Mouse (Mus musculus) limb, embryonic 13.5 days (tissue): ENCODE measurements around the gene Tmem102. TPM values are rescaled to one million over a fixed set of nuclear protein-coding genes. Genes with fewer than 3 reads are reported as not detected.

Experiments
- ATAC-seq: fragments of 200-750 bp; cut with Nextera tagmentation; 2 replicates; pipeline ENCODE4 v1.8.0; 2017; ENCODE audit warnings: low read depth, moderate number of reproducible peaks, moderate TSS enrichment; ENCODE audit not compliant: low FRiP score
- H3K27ac ChIP-seq: fragments of 300-500 bp; sonication (generic); 2 replicates; pipeline ENCODE4 v1.5.1; 2015; ENCODE audit warnings: inconsistent platforms, mild to moderate bottlenecking, moderate library complexity
- H3K27me3 ChIP-seq: fragments of 300-500 bp; sonication (generic); 2 replicates; pipeline ENCODE4 v1.6.1; 2015; ENCODE audit warnings: mild to moderate bottlenecking, inconsistent platforms
- H3K36me3 ChIP-seq: fragments of 300-500 bp; sonication (generic); 2 replicates; pipeline ENCODE4 v1.6.1; 2015; ENCODE audit warnings: inconsistent platforms, mild to moderate bottlenecking, moderate library complexity
- H3K4me1 ChIP-seq: fragments of 300-500 bp; sonication (generic); 2 replicates; pipeline ENCODE4 v1.6.1; 2015; ENCODE audit warnings: inconsistent platforms
- H3K4me2 ChIP-seq: fragments of 300-500 bp; sonication (generic); replicated peaks from 2 replicates; pipeline ENCODE4 v1.6.1; 2015; ENCODE audit warnings: inconsistent platforms, mild to moderate bottlenecking, moderate library complexity
- H3K4me3 ChIP-seq: fragments of 300-500 bp; sonication (generic); 2 replicates; pipeline ENCODE4 v1.5.1; 2015; ENCODE audit warnings: moderate library complexity, mild to moderate bottlenecking, inconsistent platforms
- H3K9ac ChIP-seq: fragments of 300-500 bp; sonication (generic); 2 replicates; pipeline ENCODE4 v1.6.1; 2015; ENCODE audit warnings: mild to moderate bottlenecking, inconsistent platforms
- H3K9me3 ChIP-seq: fragments of 300-500 bp; sonication (generic); 2 replicates; pipeline ENCODE4 v1.6.1; 2016; ENCODE audit warnings: inconsistent platforms
- WGBS: fragments of 180-500 bp; shearing (Covaris S2); methylation state at CpG from one replicate; pipeline ENCODE4 v1.1.7; 2015; 5-methylcytosine and 5-hydroxymethylcytosine counted together
- polyA plus RNA-seq: library from polyadenylated mRNA; unstranded; fragments of >200 nt; fragmentation: Nextera tagmentation; extraction: Ambion mirVana; gene quantifications from 2 replicates; pipeline ENCODE4 v1.2.1, GENCODE M21; 2015

Gene Tmem102
- polyA plus RNA-seq, 1 experiment from 2014 or later = 2.6 TPM

DNA sequence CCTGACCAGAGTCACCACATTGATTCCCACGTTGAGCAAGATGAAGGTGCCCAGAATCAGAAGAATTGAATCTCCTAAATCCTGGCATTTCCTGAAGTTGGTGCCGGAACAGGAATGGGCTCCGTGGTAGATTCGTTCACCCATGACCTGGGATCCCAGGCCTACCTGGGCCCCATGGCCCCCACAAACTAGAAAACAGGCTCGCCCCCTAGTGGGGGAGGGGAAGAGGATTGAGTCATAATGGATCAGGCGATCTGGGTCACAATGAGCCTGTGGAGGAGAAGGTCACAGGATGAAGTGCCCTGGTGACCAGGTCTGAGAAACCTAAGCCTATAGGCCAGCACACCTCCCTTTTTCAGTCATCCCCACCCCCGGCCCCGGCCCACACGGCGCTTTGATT lies 9.7 kb upstream of the Tmem102 start, which contains the start of gene Gm39566:
Gene Gm39566, minus strand, starts transcription at position 144 of the 400 bp plus-strand sequence.
- no peaks in the 10 kb centered on the region for H3K36me3 ChIP-seq
- H3K4me3 ChIP-seq = no peak within 1 kb of the TSS
- H3K4me1 ChIP-seq = no peaks in the 10 kb centered on the region
- H3K27ac ChIP-seq = no peak within 1 kb of the TSS
- peaks cover 19% of the 10 kb centered on the region; the same call in 1 of the 2 replicates for H3K9me3 ChIP-seq
- H3K27me3 ChIP-seq = no peaks in the 10 kb centered on the region
- ATAC-seq = no peak
- no peak within 1 kb of the TSS for H3K9ac ChIP-seq
- 62% methylated on average over 10 of the region's 10 CpGs for WGBS
- no peak within 1 kb of the TSS for H3K4me2 ChIP-seq

DNA sequence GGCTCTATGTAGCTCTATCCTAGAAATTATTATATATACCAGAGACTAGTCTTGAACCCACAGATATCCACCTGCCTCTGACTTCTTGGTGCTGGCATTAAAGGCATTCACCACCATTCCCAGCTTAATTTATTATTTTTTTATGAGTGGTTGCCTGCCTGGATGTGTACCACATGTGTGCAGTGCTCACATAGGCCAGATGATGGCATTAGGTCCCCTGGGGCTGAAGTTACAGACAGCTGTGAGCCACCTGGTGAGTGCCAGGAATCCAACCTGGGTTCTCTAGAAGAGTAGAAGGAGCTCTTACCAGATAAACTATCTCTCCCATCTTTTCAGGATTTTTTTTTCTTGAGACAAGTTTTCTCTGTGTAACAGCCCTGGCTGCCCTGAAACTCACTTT lies 4.9 kb upstream of the Tmem102 start:
- no peaks in the 10 kb centered on the region for H3K36me3 ChIP-seq
- no peak overlapping the region for H3K4me3 ChIP-seq
- H3K9ac ChIP-seq = no peak overlapping the region
- no peaks in the 10 kb centered on the region for H3K9me3 ChIP-seq
- H3K4me2 ChIP-seq = no peak overlapping the region
- peaks cover 29% of the 10 kb centered on the region for H3K27me3 ChIP-seq
- no peak overlapping the region for H3K27ac ChIP-seq
- no peak for ATAC-seq
- H3K4me1 ChIP-seq = no peaks in the 10 kb centered on the region

DNA sequence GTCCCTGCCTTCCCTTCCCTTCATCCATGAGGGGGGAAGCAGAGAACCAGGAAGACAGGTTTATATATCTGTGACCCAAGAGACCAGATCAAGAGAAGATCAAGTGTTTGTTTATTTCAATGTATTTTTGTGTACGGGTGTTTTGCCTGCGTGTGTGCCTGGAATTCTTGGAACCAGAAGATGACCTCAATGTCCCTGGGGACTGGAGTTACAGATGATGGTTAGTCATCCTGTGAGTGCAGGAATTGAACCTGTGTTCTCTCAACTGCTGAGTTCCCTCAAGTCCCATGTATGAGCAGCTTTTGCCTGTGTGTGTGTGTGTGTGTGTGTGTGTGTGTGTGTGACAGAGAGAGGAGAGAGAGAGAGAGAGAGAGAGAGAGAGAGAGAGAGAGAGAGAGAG lies 2.2 kb upstream of the Tmem102 start:
- H3K36me3 ChIP-seq = no peaks in the 10 kb centered on the region
- H3K4me1 ChIP-seq = peaks cover 25% of the 10 kb centered on the region
- no peak for ATAC-seq
- peaks cover 55% of the 10 kb centered on the region for H3K27me3 ChIP-seq
- H3K9me3 ChIP-seq = no peaks in the 10 kb centered on the region
- 78% methylated on average over 2 of the region's 2 CpGs for WGBS
- no peak overlapping the region for H3K4me3 ChIP-seq
- no peak overlapping the region for H3K27ac ChIP-seq
- H3K4me2 ChIP-seq = no peak overlapping the region
- H3K9ac ChIP-seq = no peak overlapping the region

DNA sequence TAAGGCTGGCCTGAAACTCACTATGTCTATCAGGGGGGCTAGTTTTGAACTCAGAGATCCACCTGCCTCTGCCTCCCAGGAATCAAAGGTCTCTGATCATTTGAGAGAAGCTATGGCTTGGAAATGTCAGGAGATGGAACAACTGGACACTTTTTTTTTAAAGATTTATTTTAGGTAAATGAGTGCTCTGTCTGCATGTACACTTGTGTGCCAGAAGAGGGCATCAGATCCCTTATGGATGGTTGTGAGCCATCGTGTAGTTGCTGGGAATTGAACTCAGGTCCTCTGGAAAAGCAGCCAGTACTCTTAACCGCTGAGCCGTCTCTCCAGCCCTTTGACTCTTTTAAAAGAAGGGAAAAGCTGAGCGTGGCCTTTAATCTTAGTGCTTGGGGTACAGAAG lies 954 bp upstream of the Tmem102 start:
- 77% methylated on average over 4 of the region's 4 CpGs for WGBS
- Histone ChIP-seq H3K9ac (no peak overlapping the region), H3K36me3 (no peaks in the 10 kb centered on the region), H3K27me3 (peaks cover 68% of the 10 kb centered on the region), H3K9me3 (no peaks in the 10 kb centered on the region), H3K4me1 (peaks cover 38% of the 10 kb centered on the region), H3K27ac (no peak overlapping the region), H3K4me3 (no peak overlapping the region), H3K4me2 (no peak overlapping the region)
- no peak for ATAC-seq

DNA sequence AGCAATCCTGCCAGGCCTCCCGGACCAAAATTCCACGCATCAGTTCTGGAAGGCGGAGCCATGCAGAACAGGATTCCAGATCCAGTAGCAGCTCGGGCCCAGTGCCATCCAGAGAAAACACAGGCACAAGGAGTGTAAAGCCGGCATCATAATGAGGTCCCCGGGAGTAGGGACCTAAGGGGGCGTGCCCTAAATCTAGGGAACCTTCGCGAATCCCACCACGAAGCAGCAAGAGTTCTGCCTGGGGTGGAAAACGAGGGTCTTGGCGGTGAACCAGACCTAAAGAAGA lies 828 bp downstream of the Tmem102 start:
- H3K4me2 ChIP-seq = peak overlapping the region; percentile 92
- no peaks in the 10 kb centered on the region for H3K36me3 ChIP-seq
- ATAC-seq = no peak
- 6% methylated on average over 12 of the region's 12 CpGs for WGBS
- H3K27me3 ChIP-seq = peaks cover 80% of the 10 kb centered on the region
- peaks cover 55% of the 10 kb centered on the region for H3K4me1 ChIP-seq
- H3K9me3 ChIP-seq = no peaks in the 10 kb centered on the region
- peak overlapping the region; percentile 57 for H3K4me3 ChIP-seq
- peak overlapping the region; percentile 39; the same call in 1 of the 2 replicates for H3K9ac ChIP-seq
- H3K27ac ChIP-seq = no peak overlapping the region

DNA sequence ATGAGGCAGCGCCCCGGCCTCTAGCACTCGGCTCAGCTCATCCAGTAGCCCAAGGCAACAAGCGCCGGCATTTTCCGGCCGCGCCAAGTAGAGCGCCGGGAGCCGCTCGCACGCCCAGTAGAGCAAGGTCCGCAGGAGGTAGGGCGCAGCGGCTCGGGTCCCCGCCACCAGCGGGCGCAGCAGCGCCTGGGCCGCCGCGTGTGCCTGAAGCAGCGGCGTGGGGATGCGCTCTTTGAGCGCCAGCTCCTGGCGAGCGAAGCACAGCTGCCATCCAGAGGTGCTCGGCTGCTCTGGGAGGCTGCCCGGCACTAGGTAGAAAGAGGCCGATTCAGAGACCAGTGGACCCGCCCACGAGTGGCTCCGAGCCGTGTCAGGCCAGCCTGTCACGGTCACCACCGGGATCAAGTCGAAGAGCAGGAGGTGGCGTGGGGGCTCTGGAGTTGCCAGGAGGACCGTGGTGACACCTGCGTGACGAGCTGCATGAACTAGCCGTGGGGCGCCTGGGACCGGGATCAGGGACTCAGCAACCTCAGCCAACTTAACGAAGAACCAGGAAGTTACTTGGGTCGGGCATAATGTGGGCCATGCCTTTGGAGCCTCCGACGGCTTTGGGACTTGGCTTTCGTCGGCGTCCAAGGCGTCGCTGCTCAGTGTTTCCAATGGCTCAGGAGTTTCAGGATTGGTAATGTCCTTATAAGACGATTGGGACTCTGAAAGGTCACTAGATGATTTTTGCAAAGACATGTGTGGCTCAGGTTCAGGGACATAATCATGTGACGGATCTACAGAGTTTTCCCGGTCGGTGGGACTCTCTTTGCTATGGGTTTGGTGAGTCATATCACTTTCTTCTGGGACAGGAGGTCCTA lies 1.4 kb downstream of the Tmem102 start:
- H3K27me3 ChIP-seq = peaks cover 86% of the 10 kb centered on the region
- H3K27ac ChIP-seq = 0 out of 2 replicates have a peak overlapping the region, but pooled peaks have one; percentile 3
- WGBS = 2% methylated on average over 60 of the region's 60 CpGs
- H3K36me3 ChIP-seq = no peaks in the 10 kb centered on the region
- H3K4me3 ChIP-seq = peak overlapping the region; percentile 57
- ATAC-seq = peak; percentile 26; the same call in 1 of the 2 replicates
- H3K4me1 ChIP-seq = peaks cover 61% of the 10 kb centered on the region
- no peaks in the 10 kb centered on the region for H3K9me3 ChIP-seq
- H3K9ac ChIP-seq = peak overlapping the region; percentile 79
- peak overlapping the region; percentile 92 for H3K4me2 ChIP-seq

DNA sequence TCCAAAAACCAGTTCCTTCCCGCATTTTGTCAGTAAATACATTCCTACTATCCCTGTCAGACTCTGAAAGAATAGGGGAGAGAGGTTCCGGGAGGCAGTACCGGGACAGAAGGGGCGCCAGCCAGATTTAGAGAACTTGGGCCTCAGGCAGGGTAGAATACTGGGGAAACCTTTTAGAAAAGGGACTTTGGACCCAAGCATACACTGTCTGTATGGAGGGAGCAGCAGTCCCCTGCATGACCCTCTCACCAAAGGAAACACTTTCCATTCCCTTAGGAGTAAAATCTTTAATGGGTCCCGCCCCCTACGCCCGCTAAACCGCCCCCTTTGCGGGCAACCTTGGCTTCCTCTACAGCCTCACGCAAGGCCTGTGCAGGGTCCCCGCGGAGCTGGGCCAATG lies 2.1 kb downstream of the Tmem102 start:
- peaks cover 93% of the 10 kb centered on the region for H3K27me3 ChIP-seq
- H3K27ac ChIP-seq = 0 out of 2 replicates have a peak overlapping the region, but pooled peaks have one; percentile 3
- peak overlapping the region; percentile 57 for H3K4me3 ChIP-seq
- H3K9ac ChIP-seq = peak overlapping the region; percentile 79
- WGBS = 1% methylated on average over 12 of the region's 12 CpGs
- H3K4me2 ChIP-seq = peak overlapping the region; percentile 92
- peaks cover 63% of the 10 kb centered on the region for H3K4me1 ChIP-seq
- no peaks in the 10 kb centered on the region for H3K9me3 ChIP-seq
- no peaks in the 10 kb centered on the region for H3K36me3 ChIP-seq
- ATAC-seq = no peak

DNA sequence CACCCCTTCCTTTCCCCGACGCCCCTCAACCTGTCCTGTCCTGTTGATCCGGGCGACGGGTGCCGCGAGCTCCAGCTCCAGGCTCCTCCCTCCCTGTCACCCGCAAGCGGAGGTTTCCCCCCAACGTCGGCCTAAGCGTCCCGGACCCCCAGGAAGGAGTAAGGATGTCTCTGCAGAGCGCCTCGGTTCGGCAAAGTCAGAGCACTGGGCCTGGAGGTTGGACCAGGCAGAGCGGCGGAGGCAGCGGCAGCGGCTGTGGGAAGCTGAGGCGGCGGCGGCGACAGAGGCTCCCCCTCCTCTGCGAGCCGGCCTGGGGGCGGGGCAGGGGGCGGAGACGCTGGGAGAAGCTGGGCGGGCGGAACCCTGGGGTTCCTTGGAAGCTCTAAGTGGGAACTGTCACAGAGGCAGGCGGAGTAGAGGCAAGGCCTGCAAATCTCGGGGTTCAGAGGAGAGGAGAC lies 2.7 kb downstream of the Tmem102 start:
- no peaks in the 10 kb centered on the region for H3K9me3 ChIP-seq
- peak overlapping the region; percentile 57 for H3K4me3 ChIP-seq
- 0 out of 2 replicates have a peak, but pooled peaks have one; percentile 33 for ATAC-seq
- peaks cover 94% of the 10 kb centered on the region for H3K27me3 ChIP-seq
- peak overlapping the region; percentile 92 for H3K4me2 ChIP-seq
- peaks cover 63% of the 10 kb centered on the region for H3K4me1 ChIP-seq
- H3K36me3 ChIP-seq = no peaks in the 10 kb centered on the region
- under 1% methylated on average over 32 of the region's 33 CpGs for WGBS
- peak overlapping the region; percentile 79 for H3K9ac ChIP-seq
- 0 out of 2 replicates have a peak overlapping the region, but pooled peaks have one; percentile 17 for H3K27ac ChIP-seq

DNA sequence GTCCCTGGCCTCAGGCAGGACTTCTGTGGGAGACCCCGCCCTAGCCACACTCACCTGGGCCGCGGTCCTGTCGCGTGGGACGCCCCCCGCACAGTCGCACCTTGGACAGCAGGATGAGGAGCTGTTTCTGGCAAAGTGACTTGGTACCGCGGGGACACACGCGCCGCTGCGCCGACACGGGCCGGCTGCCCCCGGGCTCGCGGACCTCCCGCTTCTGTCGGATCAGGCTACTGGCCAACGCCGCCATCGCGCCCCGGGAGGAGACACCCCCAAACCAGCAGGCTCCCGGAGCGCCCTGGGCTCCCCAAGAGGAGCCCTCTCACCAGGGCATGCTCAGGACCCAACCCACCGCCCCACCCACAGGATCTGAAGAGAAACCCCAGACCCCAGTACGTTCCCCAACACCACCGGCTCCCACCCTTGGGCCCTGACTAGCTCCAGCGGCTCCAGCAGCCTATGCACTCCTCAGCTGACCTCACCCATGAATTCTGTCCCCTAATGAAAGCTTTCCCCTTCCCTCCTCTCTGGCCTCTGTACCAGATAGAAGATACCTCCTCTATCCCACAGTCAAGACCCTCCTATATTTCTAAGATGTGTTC lies 3.9 kb downstream of the Tmem102 start, which contains the start of gene Fgf11:
Gene Fgf11, minus strand, starts transcription at position 479 of the 599 bp plus-strand sequence.
- Histone ChIP-seq H3K4me1 (peaks cover 63% of the 10 kb centered on the region), H3K27me3 (peaks cover 93% of the 10 kb centered on the region), H3K4me2 (peak within 1 kb of the TSS; percentile 92), H3K4me3 (peak within 1 kb of the TSS; percentile 57), H3K9me3 (no peaks in the 10 kb centered on the region), H3K27ac (peak within 1 kb of the TSS; percentile 61; the same call in 1 of the 2 replicates), H3K36me3 (no peaks in the 10 kb centered on the region), H3K9ac (peak within 1 kb of the TSS; percentile 79)
- WGBS = 1% methylated on average over 33 of the region's 33 CpGs
- ATAC-seq = no peak

DNA sequence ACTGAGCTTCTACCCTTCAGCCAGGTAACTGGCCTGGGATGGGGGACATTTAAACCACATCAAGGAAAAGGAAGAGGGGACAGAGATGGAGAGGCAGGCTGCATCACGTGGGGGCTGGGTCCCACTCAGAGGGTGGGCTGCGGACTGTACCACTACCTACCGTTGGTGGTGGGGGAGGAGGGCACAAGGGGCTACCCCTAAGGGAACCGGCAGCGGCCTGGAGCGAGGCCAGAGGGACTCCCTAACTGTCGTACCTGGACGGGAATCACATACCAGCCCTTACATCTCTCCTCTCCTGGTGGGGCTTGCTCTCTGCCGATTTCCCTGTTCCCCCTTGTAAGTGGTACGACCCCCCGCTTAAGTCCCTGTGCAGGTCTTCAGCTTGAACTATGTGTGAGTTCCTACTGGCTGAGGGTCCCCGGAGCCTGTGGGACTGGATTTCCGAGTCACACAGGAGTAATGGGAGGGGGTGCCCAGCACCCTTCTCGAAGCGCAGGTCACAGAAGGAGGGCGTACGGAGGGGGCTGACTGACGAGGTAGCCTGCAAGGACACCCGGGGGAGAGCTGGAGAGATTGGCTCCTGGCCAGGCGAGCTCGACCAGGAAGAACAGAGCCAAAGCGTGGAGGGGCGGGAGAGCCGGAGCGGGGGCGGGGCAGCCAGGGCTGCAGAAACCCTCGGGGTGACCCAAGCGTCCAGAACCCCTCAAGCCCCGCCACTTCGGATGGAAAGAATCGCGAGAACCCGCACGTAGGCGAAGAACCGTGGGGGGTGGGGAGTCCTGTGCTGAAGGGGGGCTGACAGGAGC lies 4.8 kb downstream of the Tmem102 start:
- H3K9me3 ChIP-seq = no peaks in the 10 kb centered on the region
- H3K27me3 ChIP-seq = peaks cover 93% of the 10 kb centered on the region
- H3K4me3 ChIP-seq = peak overlapping the region; percentile 57
- no peaks in the 10 kb centered on the region for H3K36me3 ChIP-seq
- WGBS = 1% methylated on average over 36 of the region's 36 CpGs
- H3K4me2 ChIP-seq = peak overlapping the region; percentile 92
- ATAC-seq = peak; percentile 64
- peak overlapping the region; percentile 79 for H3K9ac ChIP-seq
- H3K27ac ChIP-seq = peak overlapping the region; percentile 61; the same call in 1 of the 2 replicates
- peaks cover 70% of the 10 kb centered on the region for H3K4me1 ChIP-seq

DNA sequence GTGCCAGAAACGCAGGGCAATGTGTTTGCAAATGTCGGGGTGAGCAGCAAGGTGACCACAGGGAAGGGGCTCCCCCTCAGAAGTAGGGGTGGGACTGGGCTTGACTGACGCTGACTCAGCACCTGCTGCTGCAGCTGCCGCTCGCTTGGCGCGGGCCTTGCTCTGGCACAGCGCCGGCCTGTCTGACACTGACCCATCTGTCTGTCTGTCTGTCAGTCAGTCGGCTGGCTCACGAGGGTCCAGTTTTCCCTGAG lies 5.4 kb downstream of the Tmem102 start:
- Histone ChIP-seq H3K9ac (peak overlapping the region; percentile 79), H3K4me1 (peaks cover 73% of the 10 kb centered on the region), H3K27ac (peak overlapping the region; percentile 61; the same call in 1 of the 2 replicates), H3K36me3 (no peaks in the 10 kb centered on the region), H3K4me3 (peak overlapping the region; percentile 57), H3K4me2 (peak overlapping the region; percentile 92), H3K9me3 (no peaks in the 10 kb centered on the region), H3K27me3 (peaks cover 91% of the 10 kb centered on the region)
- no peak for ATAC-seq
- WGBS = under 1% methylated on average over 11 of the region's 11 CpGs
